ENCODE assay signal across 9 mouse cellular contexts in the genomic region with DNA sequence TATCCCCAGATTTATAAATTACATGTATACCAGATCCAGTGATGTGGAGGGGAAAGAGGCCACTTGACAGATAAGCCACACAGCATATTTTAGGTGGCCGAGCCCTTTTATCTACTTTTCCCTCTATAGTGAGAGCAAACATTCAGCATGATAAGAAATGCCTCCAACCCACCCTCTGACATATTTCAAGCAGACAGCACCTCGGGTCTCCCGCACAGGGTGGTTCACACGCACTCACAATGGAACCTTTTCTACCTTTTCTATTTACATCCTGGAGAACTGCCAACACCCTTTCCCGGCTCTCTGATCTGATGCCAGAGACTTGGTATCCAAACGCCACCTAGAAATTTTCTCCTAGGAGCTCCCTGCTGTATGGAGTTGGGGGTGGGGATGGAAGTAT. TPM values are rescaled to one million over a fixed set of nuclear protein-coding genes. Genes with fewer than 3 reads are reported as not detected.
DNase-seq lines count a peak whose midpoint lies in the region; ATAC-seq and TF ChIP-seq lines count a peak whose summit lies in the region.
"Had no signal": no experiment of that assay in that cellular context is flagged by ENCODE, and none has a peak within 500 bp of the region (broad histone marks: within the 10 kb centered on the region; RNA-seq: fewer than 3 reads in every experiment).

No protein-coding gene starts in this region.

- H3K4me2 ChIP-seq in lung, postnatal 0 days (replicated peaks; ENCODE audit: low read depth, low read length) = no peak overlapping the region

- no peak overlapping the region for H3K27ac ChIP-seq in kidney, adult 2 months (ENCODE audit: insufficient read depth, low read depth, low read length)
- H3K27ac ChIP-seq in lung, postnatal 0 days (ENCODE audit: low read length) = no peak overlapping the region

- no peaks in the 10 kb centered on the region for H3K9me3 ChIP-seq in lung, postnatal 0 days (ENCODE audit: low read length)

- no peaks in the 10 kb centered on the region; the same call in 1 of the 2 replicates for H3K4me1 ChIP-seq in kidney, adult 2 months (ENCODE audit: control insufficient read depth, insufficient read depth, low read length)
- peaks cover 18% of the 10 kb centered on the region for H3K4me1 ChIP-seq in lung, postnatal 0 days (ENCODE audit: insufficient read depth, low read depth, low read length)

- peak; percentile 80 for TF ChIP-seq EP300 in lung, postnatal 0 days (IDR thresholded peaks at IDR 0.05)

- H3K4me3 ChIP-seq in kidney, adult 2 months (ENCODE audit: insufficient read depth, low read depth, low read length) = no peak overlapping the region
- H3K4me3 ChIP-seq in lung, postnatal 0 days (ENCODE audit: low read depth, low read length) = no peak overlapping the region

- no peaks in the 10 kb centered on the region for H3K27me3 ChIP-seq in kidney, adult 2 months (replicated peaks; ENCODE audit: control insufficient read depth, insufficient read depth, low read length)
- no peaks in the 10 kb centered on the region for H3K27me3 ChIP-seq in lung, postnatal 0 days (replicated peaks; ENCODE audit: insufficient read depth, low read length)

- DNase-seq in cerebellum, postnatal 14 days = peak; percentile 36 to 59
- DNase-seq in cerebellum, adult 11 months = no peak
- peak; percentile 21 for DNase-seq in kidney, adult 2 months
- no peak for DNase-seq in kidney, adult 9 months
- peak; percentile 43 to 53 for DNase-seq in heart, postnatal 10 days
- peak; percentile 72 for DNase-seq in lung, postnatal 0 days (ENCODE audit: low spot score)
- no peak for DNase-seq in layer of hippocampus, postnatal 36 days
- DNase-seq in adrenal gland, adult 8-10 months = no peak
- DNase-seq: gastrocnemius, postnatal 36 days had no signal

- ATAC-seq in lung, postnatal 0 days = peak; percentile 58

- WGBS in kidney, adult 2 months = 37% methylated on average over 6 of the region's 6 CpGs
- WGBS in lung, postnatal 0 days = 17% methylated on average over 6 of the region's 6 CpGs

- no peak for TF ChIP-seq CTCF in kidney, adult 2 months (conservative IDR thresholded peaks at IDR 0.05; ENCODE audit: insufficient read depth, insufficient read length, low read depth, low read length)
- TF ChIP-seq CTCF in lung, postnatal 0 days (IDR thresholded peaks at IDR 0.05) = no peak

- no peak for TF ChIP-seq POLR2A in kidney, adult 2 months (IDR thresholded peaks at IDR 0.05; ENCODE audit: low read depth, low read length)

- intact Hi-C loops in heart, postnatal 10 days (cut with DNase I) = no loop called here

- H3K9ac ChIP-seq in lung, postnatal 0 days (replicated peaks; ENCODE audit: low read depth) = no peak overlapping the region

- no peaks in the 10 kb centered on the region for H3K36me3 ChIP-seq in kidney, adult 2 months (ENCODE audit: control insufficient read depth, insufficient read depth, low read length)
- H3K36me3 ChIP-seq in lung, postnatal 0 days (ENCODE audit: insufficient read depth, low read length) = no peaks in the 10 kb centered on the region

RNA-seq across cellular contexts. Expression of a gene that starts 58.0 kb away (rescaled TPM):
- polyA plus RNA-seq in kidney, adult 2 months (2012; rRNA removed) = 44.6 and 47.8 TPM in 2 replicates
- total RNA-seq in heart, postnatal 10 days (2021) = 100 to 1,000 TPM; 415 to 420 TPM
- 101 and 106 TPM in 2 replicates for polyA plus RNA-seq in lung, postnatal 0 days (2015; fragmentation: Nextera tagmentation; extraction: Ambion mirVana)
- total RNA-seq in layer of hippocampus, postnatal 36 days (2021) = 10 to 100 TPM; 25.3 to 34.8 TPM
- 10 to 100 TPM; 49.8 to 71.5 (median 61.8) TPM for total RNA-seq in adrenal gland, adult 8-10 months (2022)

Comparison
In these comparisons a context has a peak if more than half of its experiments do, and no peak if none do; other contexts are left out.
1. DNase-seq: peak in cerebellum, postnatal 14 days (2 of 2), kidney, adult 2 months (single experiment), heart, postnatal 10 days (2 of 2) and lung, postnatal 0 days (single experiment); none in cerebellum, adult 11 months (single experiment), kidney, adult 9 months (single experiment), layer of hippocampus, postnatal 36 days (0 of 2) and adrenal gland, adult 8-10 months (single experiment).
2. RNA of a gene that starts 58.0 kb away (total RNA-seq): 415 to 420 TPM in heart, postnatal 10 days; 49.8 to 71.5 TPM in adrenal gland, adult 8-10 months and 25.3 to 34.8 TPM in layer of hippocampus, postnatal 36 days; every median in the first group is over 4 times any median in the second.